Mouse (Mus musculus) left cerebral cortex, postnatal 25 days (tissue): ENCODE measurements around the gene Kmt2e. TPM values are rescaled to one million over a fixed set of nuclear protein-coding genes. Genes with fewer than 3 reads are reported as not detected.

Source experiments
- DNase-seq, 2 experiments: peaks; one replicate each; pipeline ENCODE4 v3.0.0; 2022; ENCODE audit warnings: low spot score in 2 of 2, mixed read lengths in 1 of 2
- intact Hi-C: fragments of 180-260 bp; cut with DNase I; formaldehyde crosslinking; loops from one replicate; pipeline ENCODE4 v1.15.1; 2025
- total RNA-seq, 2 experiments: library from RNA; stranded (reverse); gene quantifications; 2 replicates each; pipeline ENCODE4 v1.2.3; 2021

Kmt2e gene
- total RNA-seq = 10 to 100 TPM; 87.4 to 98.5 TPM

GRCm38 (mm10) chr5:23433720-23434597, at the start of gene Kmt2e:
Kmt2e (plus strand) TSS chr5:23434441.
- intact Hi-C loops = loop anchor here (2.0 kb wide), 1 partner anchor 15 kb away; no protein-coding TSS in a partner anchor
- DNase-seq = peak; percentile 92 to 94

GRCm38 (mm10) chr5:23385136-23385535, 49.1 kb upstream of the Kmt2e start:
- intact Hi-C loops = no loop called here
- no peak for DNase-seq

DNA sequence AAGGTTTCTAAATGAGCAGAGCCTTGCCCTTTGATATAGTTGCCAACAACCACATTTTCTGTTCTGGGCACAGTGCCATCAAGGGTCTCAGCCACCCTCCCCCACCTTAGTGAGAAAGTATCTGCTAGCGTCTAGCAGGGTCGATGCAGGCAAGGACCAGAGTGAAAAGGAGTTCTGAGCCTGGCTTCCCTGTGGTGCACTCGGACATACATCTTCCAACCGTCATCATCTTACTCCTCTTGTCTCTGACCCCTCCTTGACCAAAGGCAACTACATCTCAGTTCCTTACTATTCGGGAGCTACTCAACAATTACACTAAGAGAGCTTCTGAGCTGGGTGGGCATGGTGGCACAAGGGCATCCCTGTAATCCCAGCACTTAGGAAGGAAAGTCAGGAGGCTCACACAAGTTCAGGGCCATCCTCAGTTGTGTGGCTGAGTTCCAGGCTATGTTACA, 48.5 kb upstream of the Kmt2e start:
- intact Hi-C loops = no loop called here
- no peak for DNase-seq

DNA sequence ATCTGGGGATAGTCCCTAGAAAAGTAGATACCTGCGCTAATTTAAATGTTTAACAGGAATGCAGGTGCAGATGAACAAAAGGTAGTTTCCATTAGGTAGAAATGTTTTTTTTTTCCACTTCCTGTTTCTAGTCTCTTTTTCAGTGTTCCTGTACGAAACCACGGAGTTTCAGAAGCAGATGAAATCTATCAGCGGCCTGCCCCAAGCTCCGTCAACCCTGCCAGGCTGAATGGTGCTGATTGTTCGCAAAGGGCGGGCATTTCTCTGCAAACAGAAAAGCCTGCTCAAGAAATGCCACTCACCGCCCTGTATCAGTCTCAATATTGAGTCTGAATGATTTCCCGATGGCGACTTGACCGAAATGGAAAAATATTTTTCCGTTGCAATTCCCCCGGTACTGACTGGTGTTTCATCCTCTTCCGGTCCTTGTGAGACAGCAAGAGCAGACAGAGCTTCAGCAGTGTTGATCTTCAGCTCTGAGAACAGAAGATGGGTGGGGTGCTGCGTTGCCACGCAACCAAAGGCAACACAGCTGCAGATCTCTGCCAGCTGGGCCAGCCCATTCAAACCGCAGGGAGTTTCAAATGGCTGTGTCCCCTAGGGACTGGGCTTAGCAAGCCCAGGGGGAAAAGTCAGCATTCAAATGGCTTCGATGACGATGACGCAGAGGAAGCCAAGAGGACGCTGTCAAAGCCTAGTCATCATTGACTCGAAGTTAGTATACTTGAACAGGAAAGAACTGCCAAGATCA, 47.5 kb upstream of the Kmt2e start:
- peak; percentile 82 to 91 for DNase-seq
- intact Hi-C loops = no loop called here

GRCm38 (mm10) chr5:23387313-23387666, 47.0 kb upstream of the Kmt2e start:
- DNase-seq = no peak
- intact Hi-C loops = no loop called here

DNA sequence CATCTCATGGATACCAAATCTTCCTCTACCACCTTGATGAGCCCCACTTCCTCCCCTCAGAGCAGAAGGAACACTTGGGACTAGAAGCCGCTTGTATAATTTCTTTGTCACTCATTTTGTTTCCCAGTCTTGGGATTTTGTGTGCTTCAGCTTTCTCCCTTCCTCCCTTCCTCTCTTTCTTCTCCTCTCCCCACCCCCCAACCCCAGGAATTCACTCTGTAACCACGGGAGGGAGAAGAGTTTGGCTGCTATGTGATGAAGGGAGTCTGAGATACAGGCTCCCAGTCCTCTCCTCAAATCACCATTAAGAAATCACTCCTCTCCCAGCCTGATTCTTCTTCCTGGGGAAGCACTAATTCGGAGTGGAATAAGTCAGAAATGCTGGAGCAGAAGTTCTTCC, 46.1 kb upstream of the Kmt2e start:
- DNase-seq = no peak
- intact Hi-C loops = no loop called here

DNA sequence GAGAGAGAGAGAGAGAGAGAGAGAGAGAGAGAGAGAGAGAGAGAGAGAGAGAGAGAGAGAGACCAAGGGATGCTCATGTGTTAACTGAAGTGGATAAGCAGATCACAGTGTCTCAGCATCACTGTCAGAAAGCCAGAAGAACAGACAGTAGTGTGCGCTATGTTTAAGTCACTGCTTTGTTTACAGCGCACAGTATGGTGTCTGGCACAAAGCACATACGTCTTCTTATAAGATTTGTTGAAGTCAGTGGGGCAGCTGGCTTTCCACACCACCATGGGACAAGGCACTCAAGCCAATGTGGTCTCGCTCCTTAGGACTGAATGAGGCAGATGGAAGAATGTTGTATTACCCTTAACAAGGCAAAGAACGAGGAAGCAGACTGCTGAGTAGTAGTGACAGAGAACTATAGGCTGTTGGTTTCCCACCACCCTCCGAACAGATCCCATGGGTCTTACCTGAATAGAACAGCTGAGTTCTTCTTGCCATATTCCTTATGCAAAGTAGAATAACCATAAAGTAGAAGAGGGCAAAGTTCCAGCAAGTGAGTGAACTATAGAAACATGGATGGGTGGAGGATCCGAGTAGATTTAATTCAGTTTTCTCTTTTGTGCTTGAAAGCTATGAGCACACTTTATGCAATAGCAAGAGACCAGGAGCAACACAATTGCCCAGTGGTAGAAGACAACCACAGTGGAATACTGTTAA, 44.5 kb upstream of the Kmt2e start:
- intact Hi-C loops = no loop called here
- DNase-seq = no peak

DNA sequence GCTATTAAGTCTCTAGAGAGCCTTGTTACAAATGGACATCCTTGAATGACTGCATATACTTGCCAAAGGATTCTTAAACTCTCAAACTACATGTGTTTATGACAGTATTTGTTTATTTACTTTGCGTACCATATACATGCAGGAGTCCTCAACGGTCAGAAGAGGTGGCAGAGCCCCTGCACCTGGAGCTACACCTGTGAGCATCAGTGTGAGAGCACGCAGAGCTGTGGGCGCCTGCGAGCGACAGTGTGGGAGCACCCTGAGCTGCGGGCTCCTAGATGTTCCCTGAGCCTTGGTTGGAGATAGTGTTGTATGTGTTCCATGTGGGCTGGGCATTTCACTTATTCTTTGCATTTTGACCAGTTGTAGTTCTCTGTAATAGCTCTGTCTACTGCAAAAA, 42.5 kb upstream of the Kmt2e start:
- intact Hi-C loops = no loop called here
- DNase-seq = no peak

DNA sequence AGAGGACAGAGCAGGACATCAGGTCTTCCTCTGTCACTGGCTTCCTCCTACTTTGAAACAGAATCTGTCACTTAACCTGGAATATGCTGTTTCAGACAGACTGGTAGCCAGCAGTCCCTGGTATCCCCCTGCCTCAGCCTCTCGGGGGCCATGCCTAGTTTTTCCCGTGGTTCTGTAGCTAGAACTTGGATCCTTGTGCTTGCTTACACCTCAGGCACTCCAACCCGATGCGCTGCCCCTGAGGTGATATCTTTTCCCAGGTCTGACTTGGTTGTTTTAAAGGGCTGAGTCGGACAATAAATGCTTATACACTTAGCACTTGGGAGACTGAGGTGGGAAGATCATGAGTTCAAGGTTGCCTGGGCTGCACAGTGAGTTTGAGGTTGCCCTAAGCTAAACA, 40.4 kb upstream of the Kmt2e start:
- DNase-seq = peak in 1 of 2 experiments; percentile 2
- intact Hi-C loops = no loop called here

DNA sequence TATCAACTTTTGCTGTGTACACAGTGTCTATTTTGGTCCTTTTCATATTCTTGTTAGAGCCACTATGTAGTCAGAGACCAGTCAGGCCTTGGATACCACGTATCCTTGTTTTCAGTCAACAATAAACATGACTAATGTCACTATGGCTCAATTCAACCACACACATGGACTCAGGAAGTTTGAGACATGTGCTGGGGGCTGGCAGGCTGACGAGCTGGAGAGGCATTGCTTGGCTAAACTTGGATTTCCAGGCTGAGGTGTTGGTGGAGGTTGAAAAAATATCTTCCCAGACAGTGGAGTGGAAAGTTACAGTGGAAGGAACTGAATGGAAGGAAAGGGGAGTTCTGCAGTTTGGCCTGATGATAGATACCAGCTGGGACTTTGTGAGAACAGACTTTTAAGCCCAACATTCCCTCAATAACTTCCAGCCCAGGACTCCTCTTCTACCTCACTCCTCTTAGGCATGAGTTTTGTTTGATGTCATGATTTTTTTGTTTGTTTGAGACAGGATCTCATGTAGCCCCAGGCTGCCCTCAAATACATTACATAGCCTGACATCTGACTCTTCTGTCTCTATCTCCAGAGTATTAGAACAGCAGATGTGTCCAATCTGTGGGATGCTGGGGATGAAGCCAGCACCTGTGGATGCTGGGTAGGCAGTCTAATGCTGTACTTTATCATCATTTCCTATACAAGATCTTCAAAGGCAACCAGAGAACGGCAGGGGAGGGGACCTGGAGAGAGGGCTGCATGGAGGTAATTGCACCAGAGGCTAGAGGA, 39.7 kb upstream of the Kmt2e start:
- intact Hi-C loops = no loop called here
- DNase-seq = peak; percentile 41 to 89

GRCm38 (mm10) chr5:23395721-23396120, 38.5 kb upstream of the Kmt2e start:
- peak in 1 of 2 experiments; percentile 1 for DNase-seq
- intact Hi-C loops = no loop called here

DNA sequence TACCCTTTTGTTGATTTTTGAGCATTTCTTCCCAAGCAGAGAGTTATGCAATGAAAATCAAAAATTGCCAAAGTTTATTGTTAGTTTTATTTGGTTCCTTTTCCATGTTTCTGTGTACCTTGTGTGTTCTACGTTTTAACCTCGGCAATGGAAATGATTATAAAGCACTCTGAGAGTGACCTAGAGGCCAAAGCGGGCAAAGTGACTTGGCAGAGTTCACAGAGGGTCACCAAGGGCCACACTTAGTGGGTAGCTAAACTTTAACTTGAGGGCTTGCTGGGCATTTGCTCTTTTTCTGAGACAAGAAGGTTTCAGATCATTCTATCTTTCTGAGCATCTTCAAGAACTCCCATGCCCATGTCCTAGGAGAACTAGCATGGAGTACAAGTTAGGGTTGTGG, 37.5 kb upstream of the Kmt2e start:
- no peak for DNase-seq
- intact Hi-C loops = no loop called here

DNA sequence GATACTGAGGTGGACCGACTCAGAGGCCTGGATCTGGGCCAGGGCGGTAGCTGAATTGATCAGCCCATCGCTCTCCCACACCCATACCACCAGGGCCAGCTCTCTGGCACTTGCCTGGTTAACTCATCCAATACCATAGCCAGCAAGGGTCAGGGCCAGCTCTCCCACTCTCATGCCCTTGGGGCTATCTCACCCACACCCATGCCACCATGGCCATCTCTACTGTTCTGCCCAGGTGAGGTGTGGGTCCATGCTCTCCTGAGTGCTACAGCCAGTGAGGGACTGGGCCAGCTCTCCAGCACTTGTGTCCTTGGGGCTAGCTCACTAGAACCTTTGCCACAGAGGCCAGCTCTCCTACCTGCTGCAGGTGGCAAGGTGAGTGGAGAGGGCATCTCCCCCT, 34.1 kb upstream of the Kmt2e start:
- peak in 1 of 2 experiments; percentile 1 for DNase-seq
- intact Hi-C loops = no loop called here

DNA sequence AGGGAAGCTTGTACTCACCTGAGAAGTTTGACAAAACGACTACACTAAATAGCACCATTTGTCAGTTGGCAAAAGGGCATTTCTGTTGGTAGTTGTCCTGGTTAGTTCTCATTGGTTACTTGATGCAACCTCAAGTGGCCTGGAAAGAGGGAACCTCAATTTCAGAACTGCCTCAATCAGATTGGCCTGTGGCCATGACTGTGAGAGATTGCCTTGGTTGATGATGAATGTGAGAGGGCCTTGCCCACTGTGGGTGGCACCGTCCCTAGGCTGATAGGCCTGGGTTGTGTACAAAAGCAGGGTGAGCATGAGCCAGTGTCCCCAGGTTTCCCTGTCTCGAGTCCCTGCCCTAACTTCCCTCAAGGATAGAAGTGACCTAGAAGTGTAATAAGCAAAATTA, 33.4 kb upstream of the Kmt2e start:
- intact Hi-C loops = no loop called here
- no peak for DNase-seq

DNA sequence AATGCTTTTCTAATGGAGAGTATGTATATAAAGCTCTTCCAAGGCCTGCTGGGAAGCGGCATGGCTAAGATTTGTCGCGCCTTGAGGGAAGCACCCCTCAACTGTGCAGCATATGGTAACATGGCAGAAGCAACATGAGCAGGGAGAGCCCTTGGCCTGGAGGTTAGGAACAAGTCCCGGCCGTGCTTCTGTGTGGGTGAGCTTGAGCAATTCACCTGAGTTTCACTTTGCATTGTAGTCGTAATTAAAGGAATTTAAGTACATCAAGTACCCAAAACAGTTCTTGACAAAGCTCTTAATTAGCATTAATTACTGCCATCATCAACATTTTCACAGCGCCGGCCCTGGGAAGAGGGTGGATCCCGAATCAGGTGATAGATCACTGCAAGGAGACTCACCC, 32.9 kb upstream of the Kmt2e start:
- intact Hi-C loops = no loop called here
- no peak for DNase-seq

GRCm38 (mm10) chr5:23401999-23402398, 32.2 kb upstream of the Kmt2e start:
- DNase-seq = no peak
- intact Hi-C loops = no loop called here

- DNase-seq = no peak
- intact Hi-C loops = no loop called here
These were observed 31.1 kb upstream of the Kmt2e start for GRCm38 (mm10) chr5:23403161-23403560.

GRCm38 (mm10) chr5:23405666-23406404, 28.4 kb upstream of the Kmt2e start:
- intact Hi-C loops = no loop called here
- DNase-seq = no peak

DNA sequence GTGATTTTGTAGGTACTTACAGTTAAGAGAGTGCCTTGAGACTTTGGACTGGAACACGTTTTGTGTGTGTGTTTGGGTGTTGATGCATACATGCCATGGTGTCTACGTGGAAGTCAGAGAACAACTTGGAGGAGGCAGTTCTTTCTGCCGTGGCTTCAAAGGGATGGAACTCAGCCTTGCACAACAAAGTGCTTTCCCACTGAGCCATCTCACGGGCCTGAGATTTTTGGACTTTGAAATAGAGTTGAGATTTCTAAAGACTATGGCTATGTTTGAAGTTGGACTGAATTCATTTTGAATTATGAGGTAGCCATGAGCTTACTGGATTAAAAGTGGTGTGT, 27.9 kb upstream of the Kmt2e start:
- no peak for DNase-seq
- intact Hi-C loops = no loop called here
